Mouse (Mus musculus): ENCODE measurements around the gene Gsg1. TPM values are rescaled to one million over a fixed set of nuclear protein-coding genes. Genes with fewer than 3 reads are reported as not detected.

Gsg1 gene
- polyA plus RNA-seq, 2 experiments from 2014 or later: not detected

DNA sequence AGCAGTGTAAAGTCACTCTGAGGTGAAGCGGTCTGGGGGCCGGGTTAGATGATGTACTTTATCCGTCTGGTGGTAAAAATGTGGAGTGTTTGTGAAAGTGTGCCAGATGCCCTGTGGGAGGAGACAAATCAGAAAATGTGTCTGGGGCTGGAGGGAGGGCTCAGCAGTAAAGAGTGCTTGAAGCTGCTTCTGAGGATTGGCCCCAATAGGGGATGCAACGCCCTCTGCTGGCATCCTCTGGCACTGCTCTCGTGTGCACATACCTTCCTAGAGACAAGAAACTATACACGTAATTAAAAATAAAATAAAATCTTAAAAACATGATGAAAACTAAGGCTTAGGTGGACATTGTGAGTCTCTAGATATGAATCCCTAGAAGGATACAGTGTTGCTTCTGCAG, 6.3 kb upstream of the Gsg1 start:
- ATAC-seq: no peak

- no peak for ATAC-seq
Measured at GRCm38 (mm10) chr6:135252728-135253077, 1.4 kb downstream of the Gsg1 start.

- ATAC-seq: no peak
Measured at GRCm38 (mm10) chr6:135251849-135252727, 2.1 kb downstream of the Gsg1 start.

GRCm38 (mm10) chr6:135250926-135251699, 3.0 kb downstream of the Gsg1 start:
- ATAC-seq: no peak

DNA sequence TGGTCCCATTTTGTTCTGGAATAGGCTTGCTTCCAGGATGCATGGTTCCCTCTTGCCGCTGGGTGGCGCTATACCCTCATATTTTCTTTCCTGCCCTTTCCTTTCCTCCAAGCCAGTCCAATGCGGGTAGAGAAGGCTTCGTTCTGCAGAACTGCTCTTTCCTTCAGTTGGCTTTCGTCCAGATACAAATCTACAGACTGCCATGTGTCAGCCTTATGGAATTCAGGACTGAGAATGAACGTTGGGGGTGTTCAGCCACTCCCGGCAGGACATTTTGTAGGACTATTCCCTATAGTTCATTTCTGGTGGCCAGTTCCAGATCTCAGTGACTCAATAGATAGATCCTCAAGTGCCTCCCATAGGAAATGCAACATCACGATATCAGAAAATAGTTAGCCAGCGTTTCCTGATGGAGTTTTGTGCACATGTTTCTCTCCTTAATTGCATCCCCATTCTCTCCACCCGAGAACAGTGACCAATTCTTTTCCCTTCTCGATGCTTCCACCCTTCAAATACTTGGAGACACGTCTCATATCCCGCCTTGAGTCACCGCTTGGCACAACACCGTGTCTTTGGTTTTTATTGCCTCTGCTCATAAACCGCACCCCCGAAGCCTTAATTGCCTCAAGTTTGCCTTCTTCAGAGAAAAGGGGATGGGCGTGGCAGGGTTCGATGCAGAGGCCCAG, 4.2 kb downstream of the Gsg1 start:
- ATAC-seq: no peak

DNA sequence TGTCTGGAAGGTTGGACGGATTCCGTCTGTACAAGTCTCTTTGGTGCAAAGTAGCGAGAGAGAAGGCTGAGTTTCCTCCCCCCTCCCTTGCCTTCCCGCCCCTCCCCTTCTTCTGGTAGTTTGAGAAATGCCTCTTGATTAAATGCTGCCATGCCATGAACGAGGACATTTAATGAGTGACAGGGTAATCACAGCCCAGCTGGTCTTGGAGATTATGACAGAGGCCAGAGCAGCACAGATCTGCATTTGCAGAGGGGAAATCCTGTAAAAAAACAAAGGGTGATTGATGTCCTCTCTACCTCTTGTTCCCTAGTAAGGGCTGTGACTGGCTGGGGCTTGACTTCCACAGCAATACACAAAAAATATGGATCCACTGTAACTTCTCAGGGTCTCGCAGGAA, 6.3 kb downstream of the Gsg1 start:
- no peak for ATAC-seq

- ATAC-seq: no peak
Measured at GRCm38 (mm10) chr6:135245586-135245985, 8.6 kb downstream of the Gsg1 start.

GRCm38 (mm10) chr6:135240361-135240760, 13.8 kb downstream of the Gsg1 start:
- ATAC-seq: no peak

- ATAC-seq: no peak
Measured at GRCm38 (mm10) chr6:135238211-135238610, 15.9 kb downstream of the Gsg1 start.

- no peak for ATAC-seq
Measured at GRCm38 (mm10) chr6:135237326-135237725, 16.8 kb downstream of the Gsg1 start.

DNA sequence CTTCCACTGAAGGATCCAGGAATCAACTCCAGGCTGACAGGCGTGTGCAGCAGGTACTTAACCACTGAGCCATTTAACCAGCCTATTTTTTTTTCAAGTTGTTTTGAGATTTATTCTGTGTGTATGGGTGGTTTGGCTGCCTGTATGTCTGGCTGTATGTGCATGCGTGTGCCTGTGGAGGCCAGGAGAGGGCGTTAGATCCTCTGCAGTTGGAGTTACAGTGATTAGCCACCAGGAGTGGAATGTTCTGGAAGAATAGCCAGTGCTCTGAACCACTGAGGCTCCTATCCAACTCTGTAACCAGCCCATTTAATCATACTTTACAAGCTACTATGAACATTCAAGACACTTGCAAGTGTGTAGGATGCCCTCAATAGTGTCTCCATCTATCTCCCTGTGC, 17.6 kb downstream of the Gsg1 start:
- no peak for ATAC-seq

DNA sequence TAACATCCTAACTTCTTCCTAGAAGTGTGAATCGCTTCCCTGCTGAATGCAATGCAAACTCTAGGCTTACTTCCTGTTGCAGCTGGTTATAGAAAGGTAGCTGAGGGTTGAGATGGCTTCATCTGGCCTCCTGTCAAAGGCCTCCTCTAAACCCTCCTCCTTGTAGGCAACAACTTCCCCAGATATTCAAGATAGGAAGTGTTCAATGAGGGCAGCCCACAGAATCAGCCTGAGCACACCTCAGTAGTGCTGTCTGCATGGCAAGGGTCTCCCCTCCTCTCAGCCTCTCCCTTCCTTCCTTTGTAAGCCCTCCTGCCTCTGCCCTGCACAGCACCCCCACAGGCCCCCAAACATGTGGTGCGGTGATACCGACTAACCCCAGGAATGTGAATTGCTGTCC, 18.4 kb downstream of the Gsg1 start:
- ATAC-seq: peak; percentile 39

DNA sequence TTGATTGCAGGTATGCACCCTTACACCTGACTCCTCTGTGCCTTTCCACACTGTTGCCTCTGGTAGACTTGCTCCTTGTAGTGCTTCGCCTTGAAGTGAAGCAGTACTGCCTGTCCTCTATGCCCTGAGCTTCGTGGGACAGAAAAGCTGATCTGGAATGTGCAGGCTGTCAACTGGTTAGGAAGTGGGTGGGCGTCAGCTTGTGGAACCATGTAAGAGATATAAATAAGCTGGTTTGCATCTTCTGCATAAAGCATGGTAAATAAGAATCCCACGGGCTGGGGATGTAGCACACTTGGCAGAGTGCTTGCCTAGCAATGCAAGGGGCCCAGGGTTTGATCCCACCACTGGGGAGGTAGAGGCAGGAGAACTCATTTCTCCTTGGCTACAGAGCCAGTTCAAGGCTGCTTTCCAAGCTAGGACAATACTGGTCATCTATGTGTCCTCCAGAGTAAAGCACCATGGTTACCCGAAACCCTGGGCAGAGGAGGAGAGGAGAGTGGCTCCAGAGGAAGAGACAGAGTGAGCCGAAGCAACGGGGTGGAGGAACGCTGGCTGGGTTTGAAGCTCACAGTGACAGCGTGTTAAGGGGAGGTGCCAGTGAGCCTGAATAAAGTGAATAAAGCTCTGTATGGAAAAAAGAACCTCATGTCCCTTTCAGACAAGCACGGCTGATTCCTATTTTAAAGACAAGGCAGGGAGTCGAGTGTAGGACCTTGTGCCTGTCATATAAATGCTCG, 21.5 kb downstream of the Gsg1 start:
- ATAC-seq: no peak

DNA sequence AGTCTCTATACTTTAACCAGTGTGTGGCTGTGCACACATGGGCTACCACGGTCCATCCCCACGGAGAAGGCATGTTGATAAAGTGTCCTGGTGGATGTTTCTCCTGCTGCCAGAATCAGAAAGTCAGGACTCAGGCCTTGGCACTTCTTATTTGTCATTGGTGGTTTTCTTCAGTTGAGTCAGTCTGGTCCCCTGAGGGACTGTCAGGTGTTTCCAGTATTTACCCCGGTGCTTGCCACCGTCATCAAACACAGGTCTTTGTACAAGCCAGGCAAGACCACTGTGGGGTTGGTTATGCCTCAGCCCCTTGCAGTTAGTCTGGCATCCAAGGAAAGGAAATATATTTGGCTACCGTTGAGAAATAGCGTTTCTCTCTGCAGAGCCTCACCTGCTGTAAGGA, 23.6 kb downstream of the Gsg1 start:
- ATAC-seq: no peak

DNA sequence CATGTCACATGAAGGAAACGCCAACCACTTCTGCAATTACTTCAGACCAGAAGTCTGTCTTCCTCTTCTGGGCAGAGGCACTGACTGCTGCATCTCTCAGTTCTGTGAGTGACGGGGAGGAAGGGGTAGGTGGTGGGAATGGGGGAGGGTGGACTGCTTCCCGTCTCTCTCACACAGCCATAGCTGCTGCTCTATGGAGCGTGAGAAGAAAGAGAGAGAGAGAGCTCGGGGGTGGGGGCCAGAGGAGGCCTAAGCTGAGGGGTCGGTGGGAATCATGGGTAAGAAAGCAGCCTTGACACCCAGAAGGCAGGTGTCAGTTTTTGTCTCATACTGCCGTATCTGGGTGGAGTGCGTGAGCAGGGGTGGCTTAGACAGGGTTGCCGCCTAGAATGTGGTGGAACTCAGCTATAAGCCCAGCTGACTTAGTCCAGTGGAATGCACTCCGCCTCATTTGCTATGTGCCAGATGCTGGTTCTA, 25.6 kb downstream of the Gsg1 start:
- no peak for ATAC-seq

DNA sequence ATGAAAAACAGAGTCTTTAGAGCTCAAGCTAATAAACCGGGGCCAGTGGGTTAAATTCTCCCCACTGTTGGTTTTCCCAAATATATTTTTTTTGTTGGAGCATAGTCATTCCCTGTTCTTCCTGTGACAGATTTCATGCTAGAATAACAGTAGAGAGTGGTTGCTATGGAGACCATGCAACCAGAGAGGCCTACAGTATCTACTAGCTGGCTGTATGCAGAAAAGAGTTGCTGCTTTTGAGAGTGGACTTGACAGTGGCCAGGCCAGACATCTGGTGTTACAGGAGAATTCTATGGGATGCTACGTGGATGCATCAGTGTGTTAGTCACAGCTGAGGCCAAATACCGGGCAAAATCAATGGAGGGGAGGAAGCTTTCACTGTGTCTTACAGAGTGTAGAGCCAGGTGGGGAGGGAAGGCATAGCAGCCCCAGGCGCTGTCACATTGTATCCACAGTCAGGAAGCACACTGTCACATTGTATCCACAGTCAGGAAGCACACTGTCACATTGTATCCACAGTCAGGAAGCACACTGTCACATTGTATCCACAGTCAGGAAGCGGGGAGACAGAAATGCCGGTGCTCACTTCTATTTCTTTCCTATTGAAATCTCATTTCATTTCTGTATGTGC, 30.2 kb downstream of the Gsg1 start:
- ATAC-seq: no peak

GRCm38 (mm10) chr6:135219916-135220315, 34.2 kb downstream of the Gsg1 start:
- ATAC-seq: no peak

GRCm38 (mm10) chr6:135218330-135218729, 35.8 kb downstream of the Gsg1 start:
- ATAC-seq: peak; percentile 91

DNA sequence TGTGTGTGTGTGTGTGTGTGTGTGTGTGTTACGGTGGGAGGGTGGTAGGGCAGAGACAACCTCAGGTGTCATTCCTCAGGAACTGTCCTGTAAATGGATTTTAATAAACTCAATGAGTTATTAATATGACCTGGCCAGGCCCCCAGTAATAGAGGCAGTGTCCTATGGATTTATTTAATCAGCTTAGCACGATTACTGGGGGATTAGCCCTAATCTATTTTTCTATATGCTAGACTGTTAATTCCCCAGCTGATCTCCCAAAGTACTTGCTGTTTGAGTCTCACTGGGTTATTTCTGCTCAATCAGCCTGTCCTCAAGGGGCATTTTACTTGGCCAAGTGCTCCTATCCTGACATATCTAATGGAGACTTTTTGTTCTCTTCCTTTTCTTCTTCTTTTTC, 41.5 kb downstream of the Gsg1 start:
- ATAC-seq: no peak

- no peak for ATAC-seq
Measured at GRCm38 (mm10) chr6:135211169-135211568, 43.0 kb downstream of the Gsg1 start.

DNA sequence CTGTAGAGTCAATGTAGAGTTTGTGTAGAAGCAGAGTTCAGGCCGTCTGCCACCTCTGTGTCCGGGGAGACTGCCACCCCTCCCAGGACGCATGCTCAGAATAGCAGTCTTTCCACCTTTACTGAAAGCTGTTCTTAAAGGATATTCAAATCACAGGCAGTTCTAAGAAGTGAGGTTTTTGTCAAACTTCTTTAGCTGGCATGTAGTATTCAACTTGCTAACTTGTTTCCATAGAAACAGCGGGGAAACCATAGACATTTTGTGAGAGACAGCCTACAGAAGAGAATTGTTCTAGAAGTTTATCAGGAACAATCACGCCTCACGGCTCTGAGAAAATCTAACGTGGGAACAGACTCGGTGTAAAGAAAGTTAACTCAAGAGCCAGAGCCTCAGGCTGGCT, 47.2 kb downstream of the Gsg1 start:
- no peak for ATAC-seq

GRCm38 (mm10) chr6:135205802-135206201, 48.3 kb downstream of the Gsg1 start:
- no peak for ATAC-seq

Measured in CD4-positive, CD25-positive, alpha-beta regulatory T cell, adult 4 months (primary cell).